Mouse (Mus musculus) forelimb bud, embryonic 11.5 days (tissue): ENCODE measurements around the gene Tpgs1.

Experiments
- DNase-seq: peaks from one replicate; pipeline ENCODE4 v3.0.0-alpha.2; 2012; ENCODE audit warnings: low read depth, low spot score

Gene Tpgs1

DNA sequence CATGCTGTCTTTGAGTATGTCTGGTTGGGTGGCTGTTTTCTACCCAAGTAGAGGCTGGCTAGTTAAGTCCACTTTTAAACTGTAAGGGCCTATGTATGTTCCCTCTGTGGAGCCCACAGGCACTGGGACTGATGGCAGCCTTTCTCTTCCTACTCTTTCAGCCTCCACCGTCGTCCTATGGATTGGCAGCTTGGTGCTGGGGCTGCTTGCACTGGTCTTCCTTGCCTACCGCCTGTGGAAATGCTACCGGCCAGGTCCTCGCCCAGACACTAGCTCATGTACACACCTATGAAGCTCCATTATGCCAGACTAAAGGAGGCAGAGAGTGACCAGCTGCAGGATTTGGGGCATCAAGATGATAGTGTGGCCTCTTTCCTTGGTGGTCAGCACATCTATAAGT is 1.1 kb upstream of the Tpgs1 start:
- DNase-seq: no peak

DNA sequence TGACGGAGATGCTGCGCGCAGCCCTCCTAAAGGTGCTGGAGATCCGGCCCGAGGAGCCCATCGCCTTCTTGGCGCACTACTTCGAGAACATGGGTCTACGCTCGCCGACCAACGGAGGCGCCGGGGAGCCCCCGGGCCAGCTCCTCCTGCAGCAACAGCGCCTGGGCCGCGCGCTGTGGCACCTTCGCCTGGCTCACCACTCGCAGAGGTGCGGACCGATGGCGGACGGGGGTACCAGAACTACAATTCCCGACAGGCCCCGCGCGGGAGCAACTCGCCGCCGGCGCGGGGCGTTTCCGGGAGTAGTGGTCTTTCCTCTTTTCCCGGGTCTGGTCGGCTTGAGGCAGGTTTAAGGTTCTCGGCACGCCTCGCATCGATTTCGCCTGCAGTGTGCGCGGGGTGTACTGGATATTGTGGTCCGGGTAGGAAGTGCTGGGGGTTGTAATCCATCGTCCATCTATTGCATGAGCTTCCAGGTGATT is 448 bp downstream of the Tpgs1 start:
- peak; percentile 82 for DNase-seq

DNA sequence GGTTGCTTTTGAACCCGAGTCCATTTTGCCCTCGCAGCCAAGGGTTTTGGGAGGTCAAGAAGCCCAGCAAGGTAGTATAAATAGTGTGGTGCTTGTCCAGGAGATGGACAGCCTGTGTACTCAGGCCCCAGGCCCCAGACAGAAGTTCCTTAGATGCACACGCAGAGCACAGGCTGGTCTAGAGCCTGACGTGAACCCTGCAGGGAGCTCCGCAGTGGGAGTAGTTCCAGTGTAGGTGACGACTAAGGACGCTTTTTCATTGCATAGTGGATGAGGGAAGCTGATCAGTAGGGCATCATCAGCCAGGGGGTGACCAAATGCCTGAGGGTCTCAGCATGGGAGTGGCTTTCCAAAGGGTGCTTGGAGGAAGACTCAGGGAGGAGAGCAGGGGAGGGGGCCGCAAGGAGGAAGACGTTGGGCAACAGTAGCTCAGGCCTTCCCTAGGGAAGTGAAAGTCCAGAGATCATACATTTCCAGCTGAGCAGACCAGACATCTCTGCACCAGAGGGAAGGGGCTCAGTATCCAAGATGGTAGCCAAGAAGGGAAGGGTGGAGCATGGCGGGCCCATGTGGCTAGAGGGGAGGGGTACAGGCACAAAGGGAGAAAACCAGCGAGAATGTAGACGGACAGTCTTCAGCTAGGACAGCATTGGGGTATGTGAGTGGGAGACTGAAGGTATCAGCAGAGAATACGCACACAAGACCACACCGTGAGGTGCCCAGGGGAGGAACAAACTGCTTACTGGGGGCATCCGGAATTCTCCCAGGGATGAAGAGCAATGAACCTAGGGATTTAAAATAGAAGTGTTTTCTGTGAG is 1.1 kb downstream of the Tpgs1 start:
- no peak for DNase-seq

DNA sequence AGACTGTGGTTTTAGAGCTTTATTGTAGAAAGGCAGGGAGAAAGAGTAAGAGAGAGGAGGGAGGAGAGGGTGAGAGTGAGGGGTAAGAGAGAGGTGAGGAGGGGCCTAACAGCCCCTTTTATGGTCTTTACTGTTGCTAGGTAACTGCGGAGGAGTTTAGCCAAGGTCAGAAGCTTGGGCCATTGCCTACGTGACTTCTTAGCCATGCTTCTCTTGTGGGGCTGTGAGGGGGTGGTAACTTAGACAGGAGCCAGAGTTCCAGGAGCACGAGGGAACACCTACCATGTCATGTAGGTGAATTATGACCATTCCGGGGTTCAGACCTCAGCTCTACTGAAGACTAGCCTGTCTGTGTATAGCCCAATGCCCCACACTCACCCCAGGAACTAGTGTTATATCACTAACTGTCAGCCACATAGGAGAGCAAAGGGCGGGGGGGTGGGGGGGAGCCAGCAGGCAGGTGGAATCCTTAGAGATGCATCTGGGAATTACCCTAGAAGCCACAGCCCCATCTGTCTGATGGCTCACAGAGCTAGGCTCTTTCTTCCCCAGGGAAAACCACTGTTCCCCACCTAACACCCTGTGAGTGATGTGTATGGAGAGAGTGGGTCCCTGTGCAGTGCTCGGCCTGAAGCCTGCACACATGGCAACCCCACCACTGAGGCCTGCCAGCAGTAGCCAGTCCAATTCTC is 2.4 kb downstream of the Tpgs1 start:
- DNase-seq: no peak

DNA sequence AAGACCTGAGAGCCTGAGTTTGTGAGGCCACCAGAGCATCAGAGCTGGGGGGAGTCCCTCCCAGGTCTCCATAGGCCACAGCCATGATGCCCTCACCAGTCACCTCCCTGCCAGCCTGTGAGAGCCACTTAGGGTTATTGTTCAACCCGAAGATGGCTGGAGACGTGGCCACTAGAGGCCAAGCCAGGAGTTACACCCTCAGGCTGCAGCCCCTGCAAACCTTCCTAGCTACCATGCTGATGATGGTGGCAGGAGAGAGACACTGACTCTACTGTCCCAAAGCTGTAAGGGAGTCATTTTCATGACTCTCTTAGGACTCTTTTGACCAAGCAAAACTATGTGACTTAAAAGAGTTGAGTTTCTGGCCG is 2.9 kb downstream of the Tpgs1 start:
- DNase-seq: no peak

DNA sequence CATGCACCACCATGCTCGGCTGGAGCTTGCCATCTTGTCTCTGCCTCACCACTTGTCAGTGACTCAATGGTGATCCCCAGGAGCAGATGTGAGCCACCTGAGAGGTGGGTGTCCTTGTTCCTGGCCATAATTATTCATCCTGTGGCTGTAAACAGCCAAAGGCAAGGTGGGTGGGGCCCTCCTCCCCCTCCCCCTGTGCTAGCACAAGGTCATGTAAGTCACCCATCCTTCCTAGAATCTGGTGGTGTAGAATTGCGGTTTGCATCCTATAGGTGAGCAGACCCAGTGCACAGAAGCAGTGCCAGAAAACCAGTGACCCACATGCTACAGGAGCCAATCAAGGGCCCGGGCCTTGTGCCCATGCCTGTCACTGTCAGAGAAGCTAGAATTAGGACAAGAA is 3.9 kb downstream of the Tpgs1 start:
- DNase-seq: no peak

DNA sequence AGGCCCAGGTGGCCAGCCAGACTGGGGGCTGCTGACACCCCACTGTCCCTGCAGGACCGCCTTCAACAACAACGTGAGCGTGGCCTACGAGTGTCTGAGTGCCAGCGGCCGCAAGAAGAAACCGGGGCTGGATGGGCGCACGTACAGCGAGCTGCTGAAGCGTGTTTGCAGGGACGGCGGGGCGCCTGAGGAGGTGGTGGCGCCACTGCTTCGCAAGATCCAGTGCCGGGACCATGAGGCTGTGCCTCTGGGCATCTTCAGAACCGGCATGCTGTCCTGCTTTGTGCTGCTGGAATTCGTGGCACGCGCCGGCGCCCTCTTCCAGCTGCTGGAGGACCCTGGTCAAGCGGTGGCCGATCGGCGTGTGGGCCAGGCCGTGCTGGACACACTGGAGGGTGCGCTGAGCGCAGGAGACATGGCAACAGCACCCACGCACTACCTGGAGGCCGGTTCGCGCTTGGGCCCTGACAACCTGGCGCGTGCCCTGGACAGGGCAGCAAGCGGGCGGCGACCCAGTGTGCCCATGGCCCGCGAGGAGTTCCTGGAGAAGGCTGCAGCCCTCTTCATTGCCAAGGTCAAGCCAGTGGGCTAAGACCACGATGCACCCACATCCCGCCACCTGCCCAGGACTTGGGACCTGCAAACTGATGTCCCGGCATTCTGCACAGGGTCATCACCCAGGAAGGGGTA is 6.3 kb downstream of the Tpgs1 start:
- DNase-seq: no peak

DNA sequence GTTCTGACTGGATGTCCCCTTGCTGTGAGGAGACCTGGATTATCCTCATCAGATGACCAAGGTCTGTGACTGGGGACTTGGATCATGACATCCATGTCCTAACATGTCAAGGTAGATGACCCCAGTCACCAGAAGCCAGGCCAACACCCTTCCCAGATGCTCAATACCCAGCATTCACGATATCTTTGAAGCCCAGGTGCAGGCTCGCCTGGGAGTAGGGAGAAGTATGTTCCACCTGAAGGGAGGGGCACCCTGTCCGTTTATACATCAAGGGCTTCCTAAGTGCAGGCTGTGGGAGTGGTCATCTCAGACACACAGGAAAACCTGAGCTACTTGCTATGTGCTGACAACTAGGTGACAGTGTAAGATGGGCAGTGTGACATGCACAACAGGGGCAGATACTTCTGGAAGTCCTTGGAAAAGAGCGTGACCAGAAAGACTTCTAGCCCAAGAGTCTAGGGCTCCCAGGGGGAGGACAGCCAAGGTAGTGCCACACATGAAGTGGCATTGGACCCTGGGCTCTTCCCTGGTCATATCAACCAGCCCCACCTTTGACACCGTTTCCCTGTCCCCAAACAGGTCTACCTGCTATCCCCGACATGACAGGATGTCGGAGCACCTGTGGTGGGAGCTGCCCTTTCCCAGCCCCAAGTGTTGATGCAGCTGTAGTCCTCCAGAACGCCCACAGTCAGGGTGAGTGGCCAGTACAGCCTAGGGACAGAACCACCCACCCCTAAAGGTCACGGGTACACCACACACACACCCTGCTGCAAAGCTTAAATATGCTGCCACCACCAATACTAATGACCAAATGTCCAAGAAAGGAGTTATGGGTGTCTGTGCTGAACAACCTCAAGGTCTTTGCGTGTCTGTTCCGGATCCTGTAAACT is 11.7 kb downstream of the Tpgs1 start:
- no peak for DNase-seq

DNA sequence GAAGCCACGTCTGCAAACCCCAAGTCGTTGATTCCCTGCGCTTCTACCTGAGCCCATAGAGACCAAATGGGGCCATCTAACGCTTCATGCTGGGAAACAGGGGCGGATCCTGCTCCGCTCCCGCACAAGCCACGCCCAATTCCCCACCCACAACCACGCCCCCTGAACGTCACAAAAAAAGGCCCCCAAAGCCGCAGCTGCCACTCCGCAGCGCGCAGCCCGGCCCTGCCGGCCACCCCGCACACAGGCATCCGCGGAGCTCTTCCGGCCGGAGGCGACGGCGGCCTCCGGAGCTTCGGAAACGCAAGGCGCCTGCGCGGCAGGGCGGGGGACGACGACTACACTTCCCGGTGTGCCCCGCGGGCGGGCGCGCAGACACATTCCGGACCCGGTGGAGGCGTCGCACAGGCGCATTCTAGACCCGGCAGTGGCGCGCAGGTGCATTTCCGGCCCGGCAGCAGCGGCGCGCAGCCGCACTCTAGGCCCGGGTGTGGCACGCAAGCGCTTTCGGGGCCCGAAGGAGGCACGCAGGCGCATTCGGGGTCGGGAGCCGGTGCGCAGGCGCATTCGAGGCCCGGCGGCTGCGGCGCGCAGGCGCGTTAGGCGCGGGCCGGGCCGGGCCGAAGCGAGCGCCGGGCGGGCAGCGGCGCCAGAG is 12.5 kb downstream of the Tpgs1 start, which contains the start of gene Cdc34:
Gene Cdc34 (plus strand): TSS at position 605 of the 655 bp plus-strand sequence.
- DNase-seq: peak; percentile 99

DNA sequence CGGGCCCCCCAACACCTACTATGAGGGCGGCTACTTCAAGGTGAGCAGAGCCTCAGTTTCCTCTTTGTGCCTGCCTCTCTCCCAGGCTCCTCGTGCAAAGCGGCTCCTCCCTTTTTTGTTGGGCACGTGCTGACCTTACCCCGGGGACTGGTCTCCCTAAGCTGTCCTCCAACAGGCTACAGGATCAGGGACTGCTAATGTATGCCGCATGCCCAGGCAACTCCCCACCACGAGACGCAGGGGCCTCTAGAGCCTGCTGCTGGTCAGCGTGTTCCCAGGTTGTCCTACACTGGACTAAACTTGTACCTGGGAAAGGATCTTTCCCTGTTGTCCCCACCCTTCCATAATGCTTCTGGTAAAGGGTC is 13.4 kb downstream of the Tpgs1 start:
- DNase-seq: no peak

DNA sequence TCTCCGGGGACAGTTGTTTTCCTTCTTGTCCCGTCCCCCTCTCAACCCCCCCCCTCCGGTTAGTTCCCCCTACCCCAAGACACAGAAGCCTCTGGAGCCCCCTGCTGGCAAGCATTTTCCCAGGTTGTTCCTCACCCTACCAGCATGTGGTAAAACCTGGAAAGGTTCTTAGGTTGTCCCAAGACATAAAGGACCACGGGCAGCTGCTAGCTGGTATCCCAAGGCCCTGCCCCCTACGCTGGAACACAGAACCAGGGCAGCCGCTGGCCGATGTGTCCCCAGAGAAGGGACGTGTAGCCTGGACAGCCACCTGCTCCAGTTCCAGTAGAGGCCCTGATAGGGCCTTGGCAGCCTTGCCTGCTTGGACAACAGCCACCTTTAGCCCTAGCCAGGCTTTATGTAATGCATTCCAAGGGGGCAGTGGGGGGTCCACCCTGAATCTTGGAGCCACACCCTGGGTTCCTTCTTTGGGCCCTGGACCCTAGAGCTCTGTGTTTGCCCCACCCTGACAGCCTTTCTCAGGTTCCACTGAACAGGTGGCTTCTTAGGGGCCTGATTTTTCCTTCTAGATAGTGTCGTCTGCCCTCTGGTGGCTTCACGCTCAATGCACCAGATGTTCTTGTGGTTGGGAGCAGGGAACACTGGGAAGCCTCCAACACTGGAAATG is 13.9 kb downstream of the Tpgs1 start:
- peak; percentile 63 for DNase-seq

DNA sequence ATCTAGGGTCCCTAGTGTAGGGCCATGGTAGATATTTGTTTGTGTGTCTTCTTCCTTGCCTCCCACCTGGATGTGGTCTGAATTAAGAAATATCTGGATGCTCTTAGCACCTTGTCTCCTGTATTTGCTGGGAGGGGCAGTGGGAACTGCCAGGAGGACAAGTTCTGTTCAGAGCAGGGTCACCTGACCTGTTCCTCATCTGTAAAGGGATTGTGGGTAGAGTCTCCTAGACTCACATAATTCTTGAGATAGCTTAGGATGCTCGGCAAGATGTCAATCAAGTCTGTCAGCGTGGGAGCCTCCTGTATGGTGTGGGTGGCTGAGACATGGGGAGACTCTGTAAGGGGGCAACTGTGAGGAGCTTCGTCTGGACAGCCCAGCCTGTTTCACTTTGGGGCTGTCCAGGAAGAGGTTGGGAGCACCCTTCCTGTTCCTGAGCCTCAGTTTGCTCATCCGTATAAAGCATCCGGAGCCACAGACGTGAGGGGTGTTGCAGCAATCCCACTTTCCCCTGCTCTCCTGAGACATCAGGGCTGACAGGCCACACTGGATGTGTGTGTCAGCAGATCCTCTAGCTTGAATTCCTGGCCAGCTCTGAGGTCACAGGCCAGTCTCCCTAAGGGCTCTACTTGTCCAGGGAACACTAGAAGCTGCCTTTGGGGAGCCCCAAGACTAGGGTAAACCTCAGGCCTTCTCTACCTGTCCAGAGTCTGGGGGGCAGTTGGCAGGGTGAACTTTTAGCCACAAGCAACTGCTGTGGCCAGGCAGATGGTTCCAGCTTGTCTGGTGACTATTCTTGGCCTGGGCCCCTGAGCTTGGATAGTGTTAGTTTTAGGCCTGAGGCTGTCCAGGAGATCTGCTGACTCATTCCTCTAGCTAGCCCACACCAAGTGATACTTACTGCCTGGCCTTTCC is 14.8 kb downstream of the Tpgs1 start:
- no peak for DNase-seq

DNA sequence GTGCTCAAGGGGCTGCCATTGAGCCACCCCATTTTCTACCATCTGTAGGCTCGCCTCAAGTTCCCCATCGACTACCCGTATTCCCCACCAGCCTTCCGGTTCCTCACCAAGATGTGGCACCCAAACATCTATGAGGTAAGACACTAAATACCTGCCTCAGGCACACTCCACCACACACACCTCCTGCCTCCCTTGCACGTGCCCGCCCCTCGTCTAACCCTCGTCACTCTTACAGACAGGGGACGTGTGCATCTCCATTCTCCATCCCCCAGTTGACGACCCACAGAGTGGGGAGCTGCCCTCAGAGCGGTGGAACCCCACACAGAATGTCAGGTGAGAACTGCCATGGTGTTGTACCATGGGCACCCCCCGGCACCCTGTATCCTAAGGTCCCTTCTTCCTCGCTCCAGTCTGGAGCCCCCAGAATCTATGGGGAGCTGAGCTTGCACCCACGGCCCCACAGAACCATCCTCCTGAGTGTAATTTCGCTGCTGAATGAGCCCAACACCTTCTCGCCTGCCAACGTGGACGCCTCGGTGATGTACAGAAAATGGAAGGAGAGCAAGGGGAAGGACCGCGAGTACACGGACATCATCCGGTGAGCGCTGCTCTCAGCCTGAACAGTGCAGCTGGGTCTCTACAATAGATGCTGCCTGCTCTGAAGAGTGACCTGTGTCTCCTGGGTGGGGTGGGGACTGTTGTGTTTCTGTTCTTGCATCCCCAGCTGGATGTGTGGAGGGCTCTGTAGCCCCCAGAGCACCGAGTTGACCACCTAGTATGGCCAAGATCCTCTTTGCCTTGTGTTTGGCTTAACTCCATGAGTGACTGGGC is 15.8 kb downstream of the Tpgs1 start:
- no peak for DNase-seq

DNA sequence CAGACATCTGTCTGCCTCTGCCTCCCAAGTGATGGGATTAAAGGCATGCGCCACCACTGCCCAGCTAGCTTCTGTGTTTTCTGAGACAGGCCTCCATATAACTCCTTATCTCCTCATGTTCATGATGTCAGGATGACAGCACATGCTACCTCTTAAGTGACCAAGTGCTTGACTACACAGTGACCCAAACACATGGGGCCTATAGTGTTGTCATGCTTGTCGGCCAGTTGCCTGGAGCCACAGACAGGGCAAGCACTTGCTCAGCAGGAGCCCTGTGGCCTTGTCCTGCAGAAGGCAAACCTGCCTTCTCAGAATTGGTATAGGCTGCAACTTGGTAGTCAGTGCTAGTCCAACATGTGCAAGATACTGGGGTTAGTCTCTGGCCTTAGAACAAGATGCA is 17.1 kb downstream of the Tpgs1 start:
- DNase-seq: no peak

DNA sequence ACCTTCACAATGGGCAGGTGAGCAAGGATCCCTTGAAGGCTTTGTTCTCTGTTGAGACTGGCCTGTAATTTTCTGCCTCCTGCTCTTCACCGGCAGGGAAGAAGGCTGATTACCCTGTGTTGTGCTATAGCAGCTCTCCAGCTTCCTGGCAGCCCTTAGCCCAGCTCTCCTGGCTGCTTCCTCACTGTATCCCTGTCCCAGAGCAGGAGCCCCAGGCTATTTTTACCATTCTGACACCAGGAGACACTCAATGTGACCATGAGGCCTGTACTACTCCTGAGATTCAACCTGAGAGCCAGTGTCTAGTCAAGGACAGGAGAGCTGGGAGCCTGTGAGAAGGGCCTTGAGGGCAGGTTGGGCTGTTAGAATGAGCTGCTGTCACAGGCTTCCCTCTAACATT is 17.5 kb downstream of the Tpgs1 start:
- no peak for DNase-seq

DNA sequence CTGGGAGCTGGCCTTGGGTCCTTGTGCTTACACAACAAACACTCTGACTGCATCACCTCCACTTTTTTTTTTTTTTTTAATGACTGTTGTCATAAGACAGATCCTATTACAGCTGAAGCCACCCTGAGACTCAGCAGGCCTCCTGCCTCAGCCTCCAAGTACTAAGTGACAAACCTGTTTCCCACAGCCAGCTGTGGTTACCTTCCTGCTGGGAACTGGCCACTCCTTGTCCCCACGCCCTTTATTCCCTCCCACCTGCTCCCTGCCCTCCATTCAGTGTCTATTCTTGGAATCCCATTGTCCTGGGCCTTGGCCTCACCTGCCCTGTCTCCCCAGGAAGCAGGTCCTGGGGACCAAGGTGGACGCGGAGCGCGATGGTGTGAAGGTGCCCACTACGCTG is 18.3 kb downstream of the Tpgs1 start:
- no peak for DNase-seq

DNA sequence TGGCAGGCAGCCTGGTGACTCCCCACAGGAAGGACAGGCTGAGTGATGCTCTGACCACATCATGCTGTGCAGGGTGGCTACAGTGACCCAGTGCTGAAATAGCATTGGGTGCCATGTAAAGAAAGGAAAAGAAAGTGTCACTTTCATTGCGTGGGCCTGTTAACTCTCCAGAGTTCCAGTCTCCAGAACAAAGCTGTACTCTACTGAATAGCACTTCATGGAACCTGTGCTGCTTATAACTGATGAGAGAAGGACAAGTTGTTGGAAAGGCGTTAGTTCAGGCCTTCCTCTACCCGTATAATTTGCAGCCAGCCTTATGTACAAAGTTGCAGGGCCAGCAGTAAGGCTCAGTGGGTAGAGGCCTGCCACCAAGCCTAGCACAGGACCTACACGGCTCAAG is 19.6 kb downstream of the Tpgs1 start, which contains the start of gene Gzmm:
Gene Gzmm (plus strand): TSS at position 301 of the 400 bp plus-strand sequence.
- DNase-seq: no peak

DNA sequence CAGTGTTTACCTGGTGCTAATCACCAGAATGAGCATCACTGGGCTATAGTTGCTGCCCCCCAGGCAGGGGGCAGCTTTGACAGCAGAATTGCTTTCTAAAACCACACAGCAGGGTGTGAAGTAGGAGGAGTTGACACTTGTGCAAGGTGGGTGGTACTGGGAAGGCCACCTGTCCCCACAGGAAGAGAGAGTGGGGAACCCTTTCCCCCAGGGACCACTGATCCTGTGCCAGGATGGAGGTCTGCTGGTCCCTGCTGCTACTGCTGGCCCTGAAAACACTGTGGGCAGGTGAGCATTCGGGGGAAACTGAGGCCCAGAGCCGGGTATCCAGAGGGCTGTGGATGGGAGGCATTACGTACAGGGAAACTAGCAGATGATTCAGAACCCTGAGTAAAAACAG is 20.0 kb downstream of the Tpgs1 start:
- DNase-seq: no peak
